Mouse (Mus musculus): Measurements from ENCODE around the gene Snx12. TPM values are rescaled to one million over a fixed set of nuclear protein-coding genes. Genes with fewer than 3 reads are reported as not detected.

Gene Snx12
- 15.7 and 17.1 TPM in 2 replicates for polyA plus RNA-seq (2012; rRNA removed)

DNA sequence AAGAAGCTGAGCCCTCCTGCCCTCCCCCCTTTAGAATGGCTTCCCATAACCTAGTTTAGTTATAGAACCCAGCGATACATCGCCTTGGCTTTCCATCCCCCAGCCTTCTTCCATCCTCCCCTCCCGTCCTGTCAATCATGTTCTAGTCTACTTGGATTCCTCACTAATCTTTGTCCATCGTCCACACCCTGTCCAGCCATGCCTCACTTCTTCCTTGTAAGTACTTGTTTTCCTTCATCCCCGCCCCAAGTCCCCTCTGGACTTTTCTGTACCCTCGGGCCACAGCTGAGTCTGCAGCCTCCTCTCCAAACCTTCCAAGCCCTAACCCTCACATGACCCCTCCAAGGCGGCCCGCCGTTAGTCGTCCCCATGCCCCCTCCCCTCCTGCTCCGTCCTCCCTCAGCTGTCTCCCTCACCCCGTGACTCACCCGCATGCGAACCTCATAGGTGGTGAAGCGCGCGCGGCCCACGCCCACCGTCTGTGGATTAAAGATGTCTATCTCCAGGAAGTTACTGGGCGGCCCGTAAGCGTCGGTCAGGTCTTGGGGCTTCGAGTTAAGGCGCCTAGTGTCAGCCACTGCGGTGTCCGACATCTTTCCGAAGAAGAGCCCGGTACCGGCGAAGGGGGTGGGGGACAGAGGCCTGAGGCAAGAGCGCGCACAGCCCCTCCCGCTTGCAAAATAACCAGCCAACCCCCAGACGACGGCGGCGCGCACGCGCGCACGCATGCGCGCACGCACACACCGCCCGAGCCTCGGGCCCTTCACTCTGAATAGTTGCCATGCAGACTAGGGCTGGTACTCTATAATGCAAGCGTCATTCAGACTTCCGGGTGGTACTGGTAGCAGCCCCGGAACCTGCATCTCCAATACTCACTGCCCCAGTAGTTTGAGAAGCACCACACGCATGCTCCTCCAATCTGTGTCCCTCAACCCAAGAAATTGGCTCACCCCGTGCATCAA is at the start of gene Snx12:
Gene Snx12, minus strand, starts transcription at position 730 of the 962 bp plus-strand sequence.
- H3K4me3 ChIP-seq (ENCODE audit: control insufficient read depth, insufficient read depth, low read length), result peak within 1 kb of the TSS; percentile 96
- H3K27ac ChIP-seq (ENCODE audit: control insufficient read depth, insufficient read depth, low read length), result peak within 1 kb of the TSS; percentile 32; the same call in 1 of the 2 replicates
- no peak for TF ChIP-seq CTCF (IDR thresholded peaks at IDR 0.05; ENCODE audit: borderline replicate concordance, control insufficient read depth, extremely low read depth, insufficient read depth, low read length, poor library complexity)
- H3K36me3 ChIP-seq (ENCODE audit: control insufficient read depth, insufficient read depth, low read length), result no peaks in the 10 kb centered on the region
- peak; percentile 78 for DNase-seq
- WGBS, result 2% methylated on average over 44 of the region's 55 CpGs
- no peaks in the 10 kb centered on the region for H3K27me3 ChIP-seq (ENCODE audit: control insufficient read depth, insufficient read depth, low read length)
- H3K4me1 ChIP-seq (replicated peaks; ENCODE audit: control insufficient read depth, insufficient read depth, low read length), result no peaks in the 10 kb centered on the region

DNA sequence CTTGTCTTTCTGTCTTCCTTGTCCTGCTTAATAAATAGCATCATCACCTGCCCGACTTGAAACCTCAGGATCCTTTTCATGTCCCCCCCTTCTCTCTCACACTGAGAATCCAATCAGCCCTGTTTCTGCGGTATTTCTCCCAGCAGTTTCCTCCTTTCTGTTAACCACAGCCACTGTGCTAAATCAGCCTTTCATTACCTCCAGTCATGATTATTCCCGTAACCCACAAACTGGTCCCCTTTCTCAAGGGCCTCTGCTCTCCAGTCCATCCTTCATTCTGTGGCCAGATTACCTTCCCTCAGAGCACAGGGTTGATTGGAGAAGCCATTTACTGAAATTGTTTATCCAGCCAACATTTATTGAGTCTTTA is 46.4 kb upstream of the Snx12 start, which contains the start of gene Gm20489:
Gene Gm20489, minus strand, starts transcription at position 269 of the 370 bp plus-strand sequence.
- peak within 1 kb of the TSS; percentile 100 for H3K27ac ChIP-seq (ENCODE audit: control insufficient read depth, insufficient read depth, low read length)
- 8% methylated on average over 3 of the region's 3 CpGs for WGBS

DNA sequence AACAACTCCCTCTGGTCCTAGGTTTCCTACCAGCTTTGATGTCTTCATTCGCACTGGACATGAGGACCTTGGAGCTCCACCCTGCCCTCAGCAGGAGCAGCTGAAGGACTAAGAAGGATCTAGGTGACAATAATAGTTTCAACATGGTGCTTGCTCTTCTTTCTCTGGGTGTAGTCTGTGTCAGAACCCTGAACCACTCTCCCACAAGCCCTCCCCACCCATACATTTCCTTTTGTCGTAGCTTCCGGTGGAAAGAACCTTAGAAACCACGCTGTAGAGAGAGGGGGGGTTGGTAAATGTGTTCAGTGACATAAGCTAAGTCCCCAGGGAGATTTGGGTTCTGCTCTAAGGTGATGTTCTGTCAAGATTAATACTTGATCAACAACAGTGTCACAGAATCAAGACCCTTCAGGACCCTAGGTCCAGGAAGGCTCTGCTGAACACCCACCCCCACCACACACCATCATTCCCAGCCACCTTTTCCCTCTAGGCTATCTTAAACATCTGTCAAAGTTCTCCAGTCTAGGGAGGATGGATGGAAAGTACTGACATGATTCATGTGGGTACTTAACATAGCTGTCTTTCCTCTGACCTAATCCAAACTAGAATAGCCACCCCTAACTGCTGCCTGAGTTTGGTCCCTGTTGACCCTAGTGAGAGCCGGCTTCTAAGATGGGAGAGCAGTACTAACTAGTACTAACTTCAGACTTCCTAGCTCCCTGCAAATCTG is 45.8 kb upstream of the Snx12 start, which contains the start of gene Il2rg:
Gene Il2rg, minus strand, starts transcription at position 231 of the 730 bp plus-strand sequence.
- peak; percentile 66 for DNase-seq
- peaks cover 23% of the 10 kb centered on the region for H3K4me1 ChIP-seq (replicated peaks; ENCODE audit: control insufficient read depth, insufficient read depth, low read length)
- H3K36me3 ChIP-seq (ENCODE audit: control insufficient read depth, insufficient read depth, low read length), result peaks cover 29% of the 10 kb centered on the region
- peak within 1 kb of the TSS; percentile 94 for H3K4me3 ChIP-seq (ENCODE audit: control insufficient read depth, insufficient read depth, low read length)
- peak within 1 kb of the TSS; percentile 100 for H3K27ac ChIP-seq (ENCODE audit: control insufficient read depth, insufficient read depth, low read length)
- 0 out of 2 replicates have a peak, but pooled peaks have one; percentile 16 for TF ChIP-seq POLR2A (IDR thresholded peaks at IDR 0.05; ENCODE audit: control insufficient read depth, extremely low read depth, insufficient read depth, low read length, poor library complexity)
- TF ChIP-seq CTCF (IDR thresholded peaks at IDR 0.05; ENCODE audit: borderline replicate concordance, control insufficient read depth, extremely low read depth, insufficient read depth, low read length, poor library complexity), result no peak
- WGBS, result 8% methylated on average over 5 of the region's 5 CpGs
- no peaks in the 10 kb centered on the region for H3K27me3 ChIP-seq (ENCODE audit: control insufficient read depth, insufficient read depth, low read length)

More for the DNA sequence above, 46.4 kb upstream of the Snx12 start, which contains the start of gene Gm20489:
- no peak for DNase-seq
- H3K27me3 ChIP-seq (ENCODE audit: control insufficient read depth, insufficient read depth, low read length), result no peaks in the 10 kb centered on the region
- peaks cover 23% of the 10 kb centered on the region for H3K4me1 ChIP-seq (replicated peaks; ENCODE audit: control insufficient read depth, insufficient read depth, low read length)
- peak within 1 kb of the TSS; percentile 94 for H3K4me3 ChIP-seq (ENCODE audit: control insufficient read depth, insufficient read depth, low read length)
- TF ChIP-seq POLR2A (IDR thresholded peaks at IDR 0.05; ENCODE audit: control insufficient read depth, extremely low read depth, insufficient read depth, low read length, poor library complexity) (no peak), CTCF (IDR thresholded peaks at IDR 0.05; ENCODE audit: borderline replicate concordance, control insufficient read depth, extremely low read depth, insufficient read depth, low read length, poor library complexity) (no peak)
- H3K36me3 ChIP-seq (ENCODE audit: control insufficient read depth, insufficient read depth, low read length), result peaks cover 24% of the 10 kb centered on the region

DNA sequence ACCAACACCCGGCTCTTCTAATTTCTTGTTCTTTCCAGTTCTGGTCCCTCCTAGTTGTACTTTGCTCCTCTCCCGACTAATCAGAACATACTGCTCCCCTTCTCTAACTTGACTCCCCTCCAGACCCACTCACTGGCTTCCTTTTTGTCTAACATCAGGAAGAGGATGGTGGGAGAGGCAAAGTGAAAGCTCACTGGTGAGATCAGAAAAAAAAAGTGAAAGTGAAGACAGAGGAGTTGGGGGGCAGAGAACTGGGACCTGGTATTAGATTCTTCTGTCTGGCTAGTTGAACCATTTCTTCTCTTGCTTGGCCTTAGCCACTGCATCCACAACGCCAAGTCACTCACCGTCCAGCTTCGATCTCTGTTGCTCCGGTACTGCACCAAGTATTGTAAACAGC is 44.3 kb upstream of the Snx12 start:
- H3K27ac ChIP-seq (ENCODE audit: control insufficient read depth, insufficient read depth, low read length), result peak overlapping the region; percentile 100
- 36% methylated on average over 6 of the region's 6 CpGs for WGBS
- peak overlapping the region; percentile 59 for H3K4me3 ChIP-seq (ENCODE audit: control insufficient read depth, insufficient read depth, low read length)
- no peak for DNase-seq
- TF ChIP-seq CTCF (IDR thresholded peaks at IDR 0.05; ENCODE audit: borderline replicate concordance, control insufficient read depth, extremely low read depth, insufficient read depth, low read length, poor library complexity) (no peak), POLR2A (IDR thresholded peaks at IDR 0.05; ENCODE audit: control insufficient read depth, extremely low read depth, insufficient read depth, low read length, poor library complexity) (no peak)
- peaks cover 32% of the 10 kb centered on the region for H3K36me3 ChIP-seq (ENCODE audit: control insufficient read depth, insufficient read depth, low read length)
- no peaks in the 10 kb centered on the region for H3K27me3 ChIP-seq (ENCODE audit: control insufficient read depth, insufficient read depth, low read length)
- peaks cover 20% of the 10 kb centered on the region for H3K4me1 ChIP-seq (replicated peaks; ENCODE audit: control insufficient read depth, insufficient read depth, low read length)

DNA sequence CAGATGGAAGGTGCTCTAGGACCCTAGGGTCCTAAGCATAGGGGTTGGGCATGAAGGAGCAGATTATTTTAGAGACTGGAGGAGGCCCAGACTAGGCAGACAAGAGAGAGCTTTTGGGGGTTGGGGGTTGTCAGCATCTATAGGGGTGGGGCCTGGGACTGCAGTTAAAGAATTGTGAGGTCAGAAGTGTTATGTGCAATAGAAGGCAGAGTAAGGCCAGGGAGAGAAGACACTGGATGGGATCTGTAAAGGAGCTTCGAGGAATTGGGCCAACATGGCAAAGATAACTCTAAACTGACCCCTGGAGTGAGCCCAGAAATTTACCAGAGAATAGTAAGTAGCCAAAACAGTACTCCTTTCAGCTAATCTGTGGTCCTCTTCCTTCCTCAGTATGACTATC is 41.5 kb upstream of the Snx12 start, which contains the start of gene Gm614:
Gene Gm614, minus strand, starts transcription at position 101 of the 400 bp plus-strand sequence.
- H3K27me3 ChIP-seq (ENCODE audit: control insufficient read depth, insufficient read depth, low read length), result no peaks in the 10 kb centered on the region
- WGBS, result 100% methylated on average over 1 of the region's 1 CpGs
- DNase-seq, result no peak
- TF ChIP-seq CTCF (IDR thresholded peaks at IDR 0.05; ENCODE audit: borderline replicate concordance, control insufficient read depth, extremely low read depth, insufficient read depth, low read length, poor library complexity), result no peak
- TF ChIP-seq POLR2A (IDR thresholded peaks at IDR 0.05; ENCODE audit: control insufficient read depth, extremely low read depth, insufficient read depth, low read length, poor library complexity), result no peak
- no peak within 1 kb of the TSS for H3K27ac ChIP-seq (ENCODE audit: control insufficient read depth, insufficient read depth, low read length)
- peaks cover 33% of the 10 kb centered on the region for H3K4me1 ChIP-seq (replicated peaks; ENCODE audit: control insufficient read depth, insufficient read depth, low read length)
- peaks cover 35% of the 10 kb centered on the region for H3K36me3 ChIP-seq (ENCODE audit: control insufficient read depth, insufficient read depth, low read length)
- H3K4me3 ChIP-seq (ENCODE audit: control insufficient read depth, insufficient read depth, low read length), result no peak within 1 kb of the TSS

Data from thymus, adult 2 months (tissue).